Mouse (Mus musculus) brain, adult 10 weeks (tissue): ENCODE measurements around the gene Obp2b. TPM values are rescaled to one million over a fixed set of nuclear protein-coding genes. Genes with fewer than 3 reads are reported as not detected.

Experiments
- polyA plus RNA-seq: library from polyadenylated mRNA; stranded (reverse); fragments of 350-450 nt; fragmentation: Illumina TruSeq; extraction: RNeasy Lipid Tissue Mini Kit (QIAGEN cat#74804); gene quantifications from one replicate; pipeline ENCODE4 v1.2.3, GENCODE M21; 2015; ENCODE audit warnings: low read depth, low replicate concordance

Obp2b gene
- not detected for polyA plus RNA-seq

GRCm38 (mm10) chr2:25736709-25737108 is at the start of gene Obp2b:
TSS of gene Obp2b (plus strand) at chr2:25737009.

GRCm38 (mm10) chr2:25699743-25700142 is 37.1 kb upstream of the Obp2b start, which contains the start of gene Obp2a:
TSS of gene Obp2a (plus strand) at chr2:25700043.

GRCm38 (mm10) chr2:25706643-25707481 is 29.9 kb upstream of the Obp2b start, which contains the start of gene Bmyc:
TSS of gene Bmyc (plus strand) at chr2:25706739.

GRCm38 (mm10) chr2:25765269-25765668 is 28.5 kb downstream of the Obp2b start, which contains the start of gene Lcn3:
TSS of gene Lcn3 (plus strand) at chr2:25765569.

GRCm38 (mm10) chr2:25776717-25777116 is 39.9 kb downstream of the Obp2b start, which contains the start of gene Lcn11:
TSS of gene Lcn11 (plus strand) at chr2:25777017.

GRCm38 (mm10) chr2:25781957-25782356 is 45.1 kb downstream of the Obp2b start, which contains the start of gene Gm13539:
TSS of gene Gm13539 (plus strand) at chr2:25782257.

Other genes starting within 250 kb of the Obp2b start
- gene Lcn12, start 243.1 kb upstream of the Obp2b start, polyA plus RNA-seq, result not detected
- gene Fbxw5, start 236.3 kb upstream of the Obp2b start, polyA plus RNA-seq, result 96.2 TPM
- gene C8g, start 235.3 kb upstream of the Obp2b start, polyA plus RNA-seq, result 1.9 TPM
- gene Traf2, start 190.1 kb upstream of the Obp2b start, polyA plus RNA-seq, result 10.6 TPM
- 365 TPM for gene Edf1, start 179.2 kb upstream of the Obp2b start, polyA plus RNA-seq
- 0.95 TPM for gene Mamdc4, start 162.2 kb upstream of the Obp2b start, polyA plus RNA-seq
- gene Phpt1, start 161.8 kb upstream of the Obp2b start, polyA plus RNA-seq, result 94.8 TPM
- 44.4 TPM for gene Ajm1, start 155.3 kb upstream of the Obp2b start, polyA plus RNA-seq
- gene Rabl6, start 128.5 kb upstream of the Obp2b start, polyA plus RNA-seq, result 145 TPM
- gene Ccdc183, start 119.3 kb upstream of the Obp2b start, polyA plus RNA-seq, result not detected
- gene Tmem141, start 115.0 kb upstream of the Obp2b start, polyA plus RNA-seq, result 54.0 TPM
- gene Fcna, start 109.0 kb upstream of the Obp2b start, polyA plus RNA-seq, result 0.79 TPM
- gene Lcn8, start 83.9 kb upstream of the Obp2b start, polyA plus RNA-seq, result not detected
- not detected for gene Lcn5, start 79.1 kb upstream of the Obp2b start, polyA plus RNA-seq
- gene Lcn6, start 60.2 kb upstream of the Obp2b start, polyA plus RNA-seq, result not detected
- gene Lcn10, start 54.3 kb upstream of the Obp2b start, polyA plus RNA-seq, result not detected
- gene Obp2a, start 37.0 kb upstream of the Obp2b start, polyA plus RNA-seq, result not detected
- gene Bmyc, start 30.3 kb upstream of the Obp2b start, polyA plus RNA-seq, result 81.8 TPM
- not detected for gene Lcn3, start 28.6 kb downstream of the Obp2b start, polyA plus RNA-seq
- not detected for gene Lcn11, start 40.0 kb downstream of the Obp2b start, polyA plus RNA-seq
- gene Gm13539, start 45.2 kb downstream of the Obp2b start, polyA plus RNA-seq, result not detected
- not detected for gene Glt6d1, start 78.8 kb downstream of the Obp2b start, polyA plus RNA-seq
- not detected for gene Lcn9, start 86.1 kb downstream of the Obp2b start, polyA plus RNA-seq
- not detected for gene Sohlh1, start 110.2 kb downstream of the Obp2b start, polyA plus RNA-seq
- gene Kcnt1, start 126.7 kb downstream of the Obp2b start, polyA plus RNA-seq, result 90.6 TPM
- gene Camsap1, start 246.3 kb downstream of the Obp2b start, polyA plus RNA-seq, result 50.1 TPM